Mouse (Mus musculus): ENCODE measurements around the gene Fbxo6.

- TF ChIP-seq POLR2A (IDR thresholded peaks at IDR 0.05; ENCODE audit: low read depth, low read length) (no peak), CTCF (IDR thresholded peaks at IDR 0.05; ENCODE audit: extremely low read depth, insufficient read length, insufficient replicate concordance, low read depth, low read length) (no peak)
Observed at GRCm38 (mm10) chr4:148165551-148165950, 13.6 kb upstream of the Fbxo6 start.
